ENCODE assay signal across 8 mouse cellular contexts in genomic region chr4:33309764-33310757, GRCm38 (mm10). TPM values are rescaled to one million over a fixed set of nuclear protein-coding genes. Genes with fewer than 3 reads are reported as not detected.
DNase-seq lines count a peak whose midpoint lies in the region; ATAC-seq and TF ChIP-seq lines count a peak whose summit lies in the region.

Rngtt (plus strand) TSS chr4:33310311.

- no peak for TF ChIP-seq EP300 in ES-Bruce4 (IDR thresholded peaks at IDR 0.05; ENCODE audit: insufficient read depth, low read depth, low read length)
- no peak for TF ChIP-seq EP300 in liver, postnatal 0 days (IDR thresholded peaks at IDR 0.05; ENCODE audit: low read depth)

- peak within 1 kb of the TSS; percentile 97 for H3K4me3 ChIP-seq in ES-Bruce4 (ENCODE audit: low read depth, low read length)
- H3K4me3 ChIP-seq in forebrain, embryonic 13.5 days: peak within 1 kb of the TSS; percentile 84
- peak within 1 kb of the TSS; percentile 91 for H3K4me3 ChIP-seq in liver, postnatal 0 days (ENCODE audit: low read depth, low read length)
- peak within 1 kb of the TSS; percentile 59 for H3K4me3 ChIP-seq in neural tube, embryonic 14.5 days (ENCODE audit: low read depth, low read length)

- H3K4me2 ChIP-seq in forebrain, embryonic 13.5 days: peak within 1 kb of the TSS; percentile 88
- peak within 1 kb of the TSS; percentile 79 for H3K4me2 ChIP-seq in liver, postnatal 0 days (ENCODE audit: low read depth, low read length)
- H3K4me2 ChIP-seq in neural tube, embryonic 14.5 days (ENCODE audit: low read depth, low read length): peak within 1 kb of the TSS; percentile 61

- no peaks in the 10 kb centered on the region for H3K27me3 ChIP-seq in ES-Bruce4 (ENCODE audit: control insufficient read depth, insufficient read depth, low read length, poor library complexity, severe bottlenecking)
- H3K27me3 ChIP-seq in forebrain, embryonic 13.5 days: no peaks in the 10 kb centered on the region
- no peaks in the 10 kb centered on the region for H3K27me3 ChIP-seq in liver, postnatal 0 days (ENCODE audit: insufficient read depth, low read length)
- H3K27me3 ChIP-seq in neural tube, embryonic 14.5 days (ENCODE audit: control insufficient read depth, insufficient read depth, low read length): no peaks in the 10 kb centered on the region

- peak; percentile 97 for DNase-seq in heart, postnatal 10 days
- DNase-seq in large intestine, adult 2 months (ENCODE audit: low read depth, low spot score): peak; percentile 93
- DNase-seq in liver, postnatal 0 days: peak; percentile 100
- peak; percentile 99 for DNase-seq in testis, postnatal 10 days (ENCODE audit: low spot score)

- H3K9ac ChIP-seq in ES-Bruce4 (ENCODE audit: low read depth, poor library complexity, severe bottlenecking): peak within 1 kb of the TSS; percentile 98
- peak within 1 kb of the TSS; percentile 78 for H3K9ac ChIP-seq in forebrain, embryonic 13.5 days
- peak within 1 kb of the TSS; percentile 82 for H3K9ac ChIP-seq in liver, postnatal 0 days (replicated peaks)
- peak within 1 kb of the TSS; percentile 68 for H3K9ac ChIP-seq in neural tube, embryonic 14.5 days (replicated peaks; ENCODE audit: low read depth, low read length)

- WGBS in forebrain, embryonic 13.5 days: 4% methylated on average over 58 of the region's 60 CpGs
- 3% methylated on average over 60 of the region's 60 CpGs for WGBS in large intestine, adult 2 months
- WGBS in liver, postnatal 0 days (ENCODE audit: insufficient replicate concordance): 5% methylated on average over 58 of the region's 60 CpGs
- WGBS in neural tube, embryonic 14.5 days: 4% methylated on average over 60 of the region's 60 CpGs

- no peaks in the 10 kb centered on the region for H3K9me3 ChIP-seq in ES-Bruce4 (replicated peaks; ENCODE audit: control insufficient read depth, insufficient read depth, low read length, poor library complexity, severe bottlenecking)
- H3K9me3 ChIP-seq in forebrain, embryonic 13.5 days (replicated peaks): no peaks in the 10 kb centered on the region
- no peaks in the 10 kb centered on the region for H3K9me3 ChIP-seq in liver, postnatal 0 days (ENCODE audit: low read length)
- H3K9me3 ChIP-seq in neural tube, embryonic 14.5 days (ENCODE audit: control insufficient read depth, low read length): no peaks in the 10 kb centered on the region

- 0 out of 2 replicates have a peak, but pooled peaks cover 3% of the 10 kb centered on the region for H3K36me3 ChIP-seq in ES-Bruce4 (ENCODE audit: control insufficient read depth, insufficient read depth, low read length, poor library complexity, severe bottlenecking)
- H3K36me3 ChIP-seq in forebrain, embryonic 13.5 days (ENCODE audit: poor library complexity, severe bottlenecking): no peaks in the 10 kb centered on the region
- H3K36me3 ChIP-seq in liver, postnatal 0 days (replicated peaks; ENCODE audit: insufficient read depth, low read length): 0 out of 2 replicates have a peak, but pooled peaks cover 6% of the 10 kb centered on the region
- no peaks in the 10 kb centered on the region for H3K36me3 ChIP-seq in neural tube, embryonic 14.5 days (ENCODE audit: control insufficient read depth, insufficient read depth, low read length)

- ATAC-seq in cerebellum, adult (ENCODE audit: insufficient number of reproducible peaks, low FRiP score, low TSS enrichment): peak; percentile 79
- peak; percentile 96 for ATAC-seq in forebrain, embryonic 13.5 days
- peak; percentile 99 for ATAC-seq in liver, postnatal 0 days
- peak; percentile 93 for ATAC-seq in neural tube, embryonic 14.5 days (ENCODE audit: low read depth)

- no peak for TF ChIP-seq POLR2A in ES-Bruce4 (IDR thresholded peaks at IDR 0.05; ENCODE audit: insufficient read depth, low read length)

- TF ChIP-seq CTCF in ES-Bruce4 (IDR thresholded peaks at IDR 0.05; ENCODE audit: low read depth, low read length): no peak
- TF ChIP-seq CTCF in liver, postnatal 0 days (IDR thresholded peaks at IDR 0.05; ENCODE audit: low read depth): no peak

- intact Hi-C loops in heart, postnatal 10 days (cut with DNase I): no loop called here

- H3K27ac ChIP-seq in ES-Bruce4 (ENCODE audit: insufficient read depth, low read length): peak within 1 kb of the TSS; percentile 29; the same call in 1 of the 2 replicates
- H3K27ac ChIP-seq in forebrain, embryonic 13.5 days: 0 out of 2 replicates have a peak within 1 kb of the TSS, but pooled peaks have one; percentile 5
- H3K27ac ChIP-seq in liver, postnatal 0 days (ENCODE audit: low read depth): peak within 1 kb of the TSS; percentile 86
- H3K27ac ChIP-seq in neural tube, embryonic 14.5 days (ENCODE audit: low read depth, low read length): no peak within 1 kb of the TSS

- no peaks in the 10 kb centered on the region for H3K4me1 ChIP-seq in ES-Bruce4 (ENCODE audit: control insufficient read depth, insufficient read depth, low read length)
- peaks cover 20% of the 10 kb centered on the region for H3K4me1 ChIP-seq in forebrain, embryonic 13.5 days
- peaks cover 19% of the 10 kb centered on the region for H3K4me1 ChIP-seq in liver, postnatal 0 days (ENCODE audit: insufficient read depth)
- peaks cover 11% of the 10 kb centered on the region for H3K4me1 ChIP-seq in neural tube, embryonic 14.5 days (ENCODE audit: control insufficient read depth, insufficient read depth, low read length)

RNA-seq across cellular contexts. Expression of gene Rngtt, which starts in this region (rescaled TPM):
- 48.5 and 51.9 TPM in 2 replicates for polyA plus RNA-seq in ES-Bruce4 (2011; ENCODE audit: insufficient read depth, insufficient read length, low read depth, missing spikeins)
- 35.1 and 36.6 TPM in 2 replicates for polyA plus RNA-seq in forebrain, embryonic 13.5 days (2015; fragmentation: Nextera tagmentation; extraction: Ambion mirVana)
- 10 to 100 TPM; 11.8 to 13.0 TPM for total RNA-seq in heart, postnatal 10 days (2021)
- 2.0 and 2.5 TPM in 2 replicates for polyA plus RNA-seq in large intestine, adult 2 months (2012; rRNA removed)
- 8.6 and 9.3 TPM in 2 replicates for polyA plus RNA-seq in liver, postnatal 0 days (2015; fragmentation: Nextera tagmentation; extraction: Ambion mirVana)
- polyA plus RNA-seq in neural tube, embryonic 14.5 days (2014; fragmentation: Nextera tagmentation; extraction: Ambion mirVana): 24.2 and 27.5 TPM in 2 replicates
